Mouse (Mus musculus) MEL (cell line): ENCODE measurements at regions not wholly inside any gene's neighbourhood (a gene's known extent, or its start where the extent isn't known, plus 50 kb on each side); places are given as distances from the start of the nearest gene placed in this dataset.

Source experiments
- CTCF ChIP-seq, 3 experiments: IDR thresholded peaks in 2 of 3; conservative IDR thresholded peaks in 1 of 3; 2 replicates each; pipeline ENCODE4 v1.5.1; 2011 to 2012; ENCODE audit warnings: low read length in 3 of 3, low read depth in 2 of 3, mild to moderate bottlenecking in 2 of 3, improper control_type of control experiment in 1 of 3, inconsistent platforms in 1 of 3, mixed read lengths in 1 of 3, moderate library complexity in 1 of 3; ENCODE audit not compliant: control insufficient read depth in 1 of 3, insufficient read depth in 1 of 3, poor library complexity in 1 of 3, severe bottlenecking in 1 of 3
- ELF1 ChIP-seq: IDR thresholded peaks from 2 replicates; pipeline ENCODE4 v1.6.1; 2014; ENCODE audit warnings: low read depth, mild to moderate bottlenecking, inconsistent platforms, low read length, improper control_type of control experiment, moderate library complexity
- MAFK ChIP-seq: IDR thresholded peaks from 2 replicates; pipeline ENCODE4 v1.6.1; 2011; ENCODE audit warnings: low read depth, mild to moderate bottlenecking, low read length, improper control_type of control experiment, borderline replicate concordance
- POLR2A ChIP-seq, 2 experiments: IDR thresholded peaks; 2 replicates each; pipeline ENCODE4 v1.6.1; 2011 to 2012; ENCODE audit warnings: low read length in 2 of 2, mild to moderate bottlenecking in 2 of 2, control low read depth in 1 of 2, improper control_type of control experiment in 1 of 2, low read depth in 1 of 2, moderate library complexity in 1 of 2; ENCODE audit not compliant: control insufficient read depth in 1 of 2, insufficient read depth in 1 of 2, poor library complexity in 1 of 2

- TF ChIP-seq ELF1 (no peak), MAFK (no peak), POLR2A (IDR thresholded peaks at IDR 0.05; ENCODE audit: control insufficient read depth in 1 of 2, insufficient read depth in 1 of 2, low read depth in 1 of 2, low read length in 2 of 2, poor library complexity in 1 of 2) (no peak), CTCF (IDR thresholded peaks at IDR 0.05 in 2 of 3, conservative IDR thresholded peaks at IDR 0.05 in 1 of 3; ENCODE audit: control insufficient read depth in 1 of 3, insufficient read depth in 1 of 3, low read depth in 2 of 3, low read length in 3 of 3, poor library complexity in 1 of 3, severe bottlenecking in 1 of 3) (no peak)
Observed at GRCm38 (mm10) chr15:36688051-36688754, 319.4 kb downstream of the Zfp706 start.
